Mouse (Mus musculus) G1E (cell line): ENCODE data around the gene Nomo1.

Experiments used
- CTCF ChIP-seq: IDR thresholded peaks from 2 replicates; pipeline ENCODE4 v1.5.1; 2012; ENCODE audit warnings: low read depth, low read length, inconsistent platforms, mixed read lengths
- GATA1 ChIP-seq: IDR thresholded peaks from 2 replicates; pipeline ENCODE4 v1.6.1; 2012; ENCODE audit warnings: borderline replicate concordance, low read length, inconsistent platforms, mixed read lengths
- GATA2 ChIP-seq: IDR thresholded peaks from 2 replicates; pipeline ENCODE4 v1.6.1; 2012; ENCODE audit warnings: low read depth, low read length, inconsistent platforms, borderline replicate concordance
- POLR2AphosphoS5 ChIP-seq: IDR thresholded peaks from 2 replicates; pipeline ENCODE4 v1.6.1; 2012; ENCODE audit warnings: low read depth, low read length, inconsistent platforms; ENCODE audit not compliant: insufficient replicate concordance
- TAL1 ChIP-seq: conservative IDR thresholded peaks from 2 replicates; pipeline ENCODE4 v1.6.1; 2012; ENCODE audit warnings: low read depth, low read length, inconsistent platforms, mixed read lengths

DNA sequence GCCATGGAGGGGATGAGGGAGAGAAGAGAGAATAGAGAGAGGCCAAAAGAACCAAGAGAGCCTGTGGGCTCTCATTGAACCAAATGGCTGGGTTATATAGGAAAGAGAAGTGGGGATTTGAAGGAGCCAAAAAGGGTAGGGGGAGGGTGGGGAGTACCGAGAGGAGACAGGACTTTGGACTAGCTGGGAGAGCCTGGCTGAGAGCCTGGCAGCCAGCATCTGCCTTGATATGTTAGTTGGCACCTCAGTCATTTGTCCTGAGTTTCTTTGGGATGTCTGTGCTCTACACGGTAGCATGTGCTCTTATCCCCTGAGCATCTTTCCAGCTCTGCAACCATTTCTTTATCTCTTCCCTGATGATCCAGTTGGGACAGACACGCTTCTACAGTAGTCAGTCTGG is 20.1 kb downstream of the Nomo1 start:
- no peak for TF ChIP-seq CTCF
- TF ChIP-seq GATA1: no peak
- TF ChIP-seq TAL1: no peak
- TF ChIP-seq POLR2AphosphoS5: no peak
- TF ChIP-seq GATA2: no peak
